Mouse (Mus musculus): ENCODE data around the gene Mid2. TPM values are rescaled to one million over a fixed set of nuclear protein-coding genes. Genes with fewer than 3 reads are reported as not detected.

Mid2 gene
- total RNA-seq, 2 experiments from 2014 or later = 5.4 to 5.7 TPM

Other genes starting within 250 kb of the Mid2 start
- gene Prps1, start 208.0 kb upstream of the Mid2 start, total RNA-seq (2021) = 10 to 100 TPM; 28.9 to 29.8 TPM
- gene Tsc22d3, start 63.9 kb upstream of the Mid2 start, total RNA-seq (2021) = 100 to 1,000 TPM; 258 to 294 TPM
- not detected for gene Tex13b, start 148.8 kb downstream of the Mid2 start, total RNA-seq (2021)
- gene Vsig1, start 243.0 kb downstream of the Mid2 start, total RNA-seq (2021) = not detected